Mouse (Mus musculus) hindbrain, postnatal 0 days (tissue): ENCODE data around the gene 1700122O11Rik. TPM values are rescaled to one million over a fixed set of nuclear protein-coding genes. Genes with fewer than 3 reads are reported as not detected.

Experiments used
- ATAC-seq: fragments of 200-750 bp; cut with Nextera tagmentation; 2 replicates; pipeline ENCODE4 v1.8.0; 2017; ENCODE audit warnings: mild to moderate bottlenecking, moderate TSS enrichment, moderate library complexity
- DNase-seq: peaks from one replicate; pipeline ENCODE4 v3.0.0-alpha.2; 2015; ENCODE audit warnings: low spot score
- H3K27ac ChIP-seq: fragments of 300-500 bp; sonication (generic); 2 replicates; pipeline ENCODE4 v1.5.1; 2014; ENCODE audit warnings: mild to moderate bottlenecking
- H3K27me3 ChIP-seq: fragments of 300-500 bp; sonication (generic); 2 replicates; pipeline ENCODE4 v1.6.1; 2014; ENCODE audit warnings: low read length, mixed read lengths; ENCODE audit not compliant: insufficient read depth
- H3K36me3 ChIP-seq: fragments of 300-500 bp; sonication (generic); 2 replicates; pipeline ENCODE4 v1.6.1; 2014; ENCODE audit warnings: low read length, mixed read lengths; ENCODE audit not compliant: insufficient read depth
- H3K4me1 ChIP-seq: fragments of 300-500 bp; sonication (generic); 2 replicates; pipeline ENCODE4 v1.6.1; 2014; ENCODE audit warnings: antibody characterized with exemption, low read length, mixed read lengths; ENCODE audit not compliant: insufficient read depth
- H3K4me2 ChIP-seq: fragments of 300-500 bp; sonication (generic); 2 replicates; pipeline ENCODE4 v1.6.1; 2014; ENCODE audit warnings: low read depth, mild to moderate bottlenecking, low read length, moderate library complexity, mixed read lengths
- H3K4me3 ChIP-seq: fragments of 300-500 bp; sonication (generic); 2 replicates; pipeline ENCODE4 v1.5.1; 2014; ENCODE audit warnings: low read length
- H3K9ac ChIP-seq: fragments of 300-500 bp; sonication (generic); replicated peaks from 2 replicates; pipeline ENCODE4 v1.6.1; 2014; ENCODE audit warnings: mild to moderate bottlenecking, low read length, moderate library complexity, mixed read lengths
- H3K9me3 ChIP-seq: fragments of 300-500 bp; sonication (generic); 2 replicates; pipeline ENCODE4 v1.6.1; 2016; ENCODE audit warnings: low read length, mixed read lengths
- CTCF ChIP-seq: IDR thresholded peaks from 2 replicates; pipeline ENCODE4 v1.5.1; 2016; ENCODE audit warnings: antibody characterized with exemption, control low read depth, low read depth
- WGBS: fragments of 180-500 bp; shearing (Covaris S2); extraction: QIAGEN DNeasy Blood & Tissue Kit; methylation state at CpG from one replicate; pipeline ENCODE4 v1.1.7; 2014; 5-methylcytosine and 5-hydroxymethylcytosine counted together
- polyA plus RNA-seq: library from polyadenylated mRNA; unstranded; fragments of >200 nt; fragmentation: Nextera tagmentation; extraction: Ambion mirVana; gene quantifications from 2 replicates; pipeline ENCODE4 v1.2.1, GENCODE M21; 2015
- total RNA-seq: library from RNA; depleted of rRNA; stranded (reverse); fragments of >200 nt; gene quantifications from 2 replicates; pipeline ENCODE4 v1.2.3, GENCODE M21; 2014

Gene 1700122O11Rik
- total and polyA plus RNA-seq, 2 experiments from 2014 or later, result not detected

GRCm38 (mm10) chr17:48012561-48012960 is 25.5 kb downstream of the 1700122O11Rik start:
- H3K27ac ChIP-seq, result no peak overlapping the region
- no peak overlapping the region for H3K4me2 ChIP-seq
- WGBS, result 43% methylated on average over 10 of the region's 10 CpGs
- ATAC-seq (no peak), DNase-seq (no peak)
- H3K4me3 ChIP-seq, result no peak overlapping the region
- 0 out of 2 replicates have a peak, but pooled peaks cover 8% of the 10 kb centered on the region for H3K4me1 ChIP-seq
- H3K9ac ChIP-seq, result no peak overlapping the region
- H3K36me3 ChIP-seq, result no peaks in the 10 kb centered on the region
- H3K27me3 ChIP-seq, result no peaks in the 10 kb centered on the region
- no peaks in the 10 kb centered on the region for H3K9me3 ChIP-seq
- TF ChIP-seq CTCF, result no peak

DNA sequence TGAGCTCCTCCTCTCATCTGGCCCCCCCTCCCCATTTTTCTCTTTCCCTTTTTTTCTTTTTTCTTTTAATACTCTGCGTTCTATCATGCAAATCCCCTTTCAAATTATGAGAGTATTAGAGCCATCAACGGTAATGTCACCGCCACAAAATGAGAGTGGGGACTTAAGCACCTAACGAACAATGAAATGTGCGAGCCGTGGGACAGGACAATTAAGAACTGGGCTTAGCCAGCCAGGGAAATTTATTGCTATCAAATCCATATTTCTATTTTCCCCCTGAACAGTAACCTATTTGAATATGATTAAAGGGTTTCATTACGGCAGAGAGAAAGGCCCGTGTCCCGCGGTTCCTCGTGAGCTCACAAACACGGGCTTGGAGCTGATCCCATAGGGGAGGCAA is 27.0 kb downstream of the 1700122O11Rik start:
- no peak overlapping the region for H3K4me3 ChIP-seq
- H3K4me2 ChIP-seq, result no peak overlapping the region
- H3K36me3 ChIP-seq, result no peaks in the 10 kb centered on the region
- no peak overlapping the region for H3K27ac ChIP-seq
- ATAC-seq (no peak), DNase-seq (no peak)
- H3K4me1 ChIP-seq, result 0 out of 2 replicates have a peak, but pooled peaks cover 8% of the 10 kb centered on the region
- TF ChIP-seq CTCF, result no peak
- H3K9me3 ChIP-seq, result no peaks in the 10 kb centered on the region
- no peaks in the 10 kb centered on the region for H3K27me3 ChIP-seq
- 59% methylated on average over 12 of the region's 12 CpGs for WGBS
- no peak overlapping the region for H3K9ac ChIP-seq

DNA sequence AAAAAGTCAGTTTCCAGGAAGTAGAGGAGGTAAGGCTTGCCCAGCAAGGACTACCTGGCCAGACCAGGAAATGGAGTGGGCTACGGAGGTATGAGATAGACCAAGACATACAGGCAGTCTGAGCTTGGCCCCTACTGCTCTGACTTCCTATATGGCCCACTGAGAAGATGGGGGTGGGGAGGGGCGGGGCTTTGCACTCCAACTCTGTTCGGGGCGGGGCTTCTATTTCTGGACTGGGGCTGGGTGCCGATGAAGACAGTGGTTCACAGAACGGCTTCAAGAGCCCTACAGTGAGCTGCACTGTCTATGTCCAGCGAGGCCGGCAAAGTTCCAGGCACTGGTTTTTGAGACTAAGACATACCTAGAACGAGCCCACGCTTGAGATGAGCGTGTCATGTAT is 27.8 kb downstream of the 1700122O11Rik start:
- no peak for DNase-seq
- Histone ChIP-seq H3K9ac (no peak overlapping the region), H3K27me3 (no peaks in the 10 kb centered on the region), H3K4me2 (no peak overlapping the region), H3K27ac (no peak overlapping the region), H3K4me3 (no peak overlapping the region), H3K4me1 (0 out of 2 replicates have a peak, but pooled peaks cover 8% of the 10 kb centered on the region), H3K36me3 (no peaks in the 10 kb centered on the region), H3K9me3 (no peaks in the 10 kb centered on the region)
- 74% methylated on average over 11 of the region's 11 CpGs for WGBS
- no peak for TF ChIP-seq CTCF
- ATAC-seq, result no peak

GRCm38 (mm10) chr17:48005816-48006215 is 32.3 kb downstream of the 1700122O11Rik start:
- H3K27ac ChIP-seq, result no peak overlapping the region
- H3K9ac ChIP-seq, result no peak overlapping the region
- peaks cover 6% of the 10 kb centered on the region; the same call in 1 of the 2 replicates for H3K4me1 ChIP-seq
- no peaks in the 10 kb centered on the region for H3K27me3 ChIP-seq
- H3K4me3 ChIP-seq, result no peak overlapping the region
- no peak for DNase-seq
- no peaks in the 10 kb centered on the region for H3K9me3 ChIP-seq
- no peak for TF ChIP-seq CTCF
- whole genome bisulfite sequencing, result 68% methylated on average over 4 of the region's 4 CpGs
- no peak overlapping the region for H3K4me2 ChIP-seq
- ATAC-seq, result no peak
- no peaks in the 10 kb centered on the region for H3K36me3 ChIP-seq

GRCm38 (mm10) chr17:48005091-48005490 is 33.0 kb downstream of the 1700122O11Rik start:
- Histone ChIP-seq H3K27ac (no peak overlapping the region), H3K4me2 (no peak overlapping the region), H3K4me3 (no peak overlapping the region), H3K9me3 (no peaks in the 10 kb centered on the region), H3K4me1 (peaks cover 6% of the 10 kb centered on the region; the same call in 1 of the 2 replicates), H3K27me3 (no peaks in the 10 kb centered on the region), H3K36me3 (no peaks in the 10 kb centered on the region), H3K9ac (no peak overlapping the region)
- no peak for TF ChIP-seq CTCF
- no peak for DNase-seq
- ATAC-seq, result no peak
- 47% methylated on average over 8 of the region's 8 CpGs for WGBS

DNA sequence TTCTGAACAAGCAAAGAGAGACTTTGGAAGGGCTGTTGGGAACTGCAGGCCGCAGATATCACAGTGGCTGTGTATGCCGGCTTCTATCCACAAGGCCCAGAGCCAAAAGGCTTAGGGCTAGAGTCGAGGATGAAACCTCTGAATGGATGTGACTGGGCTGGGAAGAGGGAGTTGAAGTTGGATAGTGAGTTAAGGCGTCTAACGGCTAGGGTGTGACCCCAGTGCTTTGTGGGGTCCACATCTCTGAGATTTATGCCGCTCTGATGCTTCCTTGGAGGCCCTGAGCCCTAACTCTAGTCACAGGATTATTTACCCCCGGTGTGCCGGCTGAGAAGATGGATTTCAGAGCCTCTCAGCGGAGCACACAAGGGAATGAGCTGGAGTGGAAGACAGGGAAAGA is 33.5 kb downstream of the 1700122O11Rik start:
- DNase-seq, result no peak
- H3K9ac ChIP-seq, result no peak overlapping the region
- no peaks in the 10 kb centered on the region for H3K27me3 ChIP-seq
- peaks cover 6% of the 10 kb centered on the region; the same call in 1 of the 2 replicates for H3K4me1 ChIP-seq
- no peak overlapping the region for H3K4me2 ChIP-seq
- H3K27ac ChIP-seq, result no peak overlapping the region
- no peak for TF ChIP-seq CTCF
- H3K4me3 ChIP-seq, result no peak overlapping the region
- WGBS, result 66% methylated on average over 9 of the region's 9 CpGs
- no peaks in the 10 kb centered on the region for H3K9me3 ChIP-seq
- no peaks in the 10 kb centered on the region for H3K36me3 ChIP-seq
- no peak for ATAC-seq

GRCm38 (mm10) chr17:48002486-48002885 is 35.6 kb downstream of the 1700122O11Rik start:
- peaks cover 6% of the 10 kb centered on the region; the same call in 1 of the 2 replicates for H3K4me1 ChIP-seq
- H3K36me3 ChIP-seq, result no peaks in the 10 kb centered on the region
- ATAC-seq (no peak), DNase-seq (no peak)
- 64% methylated on average over 4 of the region's 4 CpGs for WGBS
- peak overlapping the region; percentile 37; the same call in 1 of the 2 replicates for H3K4me3 ChIP-seq
- peak overlapping the region; percentile 49; the same call in 1 of the 2 replicates for H3K9ac ChIP-seq
- TF ChIP-seq CTCF, result no peak
- peak overlapping the region; percentile 74 for H3K4me2 ChIP-seq
- H3K27ac ChIP-seq, result peak overlapping the region; percentile 46; the same call in 1 of the 2 replicates
- no peaks in the 10 kb centered on the region for H3K9me3 ChIP-seq
- H3K27me3 ChIP-seq, result no peaks in the 10 kb centered on the region
